Mouse (Mus musculus) gastrocnemius, postnatal 36 days (tissue): ENCODE results near the gene Mitd1. TPM values are rescaled to one million over a fixed set of nuclear protein-coding genes. Genes with fewer than 3 reads are reported as not detected.

Source experiments
- DNase-seq, 2 experiments: peaks; one replicate each; pipeline ENCODE4 v3.0.0; 2022
- intact Hi-C: fragments of 180-260 bp; cut with DNase I; formaldehyde crosslinking; loops from one replicate; pipeline ENCODE4 v1.15.1; 2025
- long read RNA-seq, 2 experiments: library from polyadenylated mRNA; stranded (forward); transcript quantifications; one replicate each; pipeline ENCODE4 v2.0.0; 2021
- total RNA-seq, 2 experiments: library from RNA; stranded (reverse); gene quantifications; 2 replicates each; pipeline ENCODE4 v1.2.3; 2021

Gene Mitd1
- total RNA-seq, result 1 to 10 TPM; 1.6 to 2.3 TPM
- long read RNA-seq, experiment 1, partial matches to known transcripts, result 1 of 2 reads
- long read RNA-seq, experiment 1, other reads (novel, unspliced or antisense), result 0 of 2 reads
- long read RNA-seq, experiment 2, result 0 reads

- DNase-seq, result peak; percentile 84 to 91
- intact Hi-C loops, result loop anchor here (5.0 to 10.0 kb wide), 2 partner anchors 102 to 245 kb away; no protein-coding TSS in a partner anchor
Observed at GRCm38 (mm10) chr1:37890025-37890652, at the start of gene Mitd1, which contains the start of gene Mrpl30. TSS of gene Mitd1 (minus strand) at chr1:37890411. TSS of gene Mrpl30 (plus strand) at chr1:37890477.

GRCm38 (mm10) chr1:37931806-37932205 is 41.6 kb upstream of the Mitd1 start:
- DNase-seq, result no peak
- intact Hi-C loops, result no loop called here

GRCm38 (mm10) chr1:37925971-37926370 is 35.8 kb upstream of the Mitd1 start:
- DNase-seq, result no peak
- intact Hi-C loops, result no loop called here

- no peak for DNase-seq
- intact Hi-C loops, result no loop called here
Observed at GRCm38 (mm10) chr1:37922536-37922935, 32.3 kb upstream of the Mitd1 start.

GRCm38 (mm10) chr1:37918096-37918495 is 27.9 kb upstream of the Mitd1 start:
- intact Hi-C loops, result no loop called here
- no peak for DNase-seq

GRCm38 (mm10) chr1:37917666-37918065 is 27.5 kb upstream of the Mitd1 start:
- no peak for DNase-seq
- intact Hi-C loops, result no loop called here

- intact Hi-C loops, result no loop called here
- no peak for DNase-seq
Observed at GRCm38 (mm10) chr1:37916393-37916792, 26.2 kb upstream of the Mitd1 start, which contains the start of gene Lyg2. TSS of gene Lyg2 (minus strand) at chr1:37916493.

GRCm38 (mm10) chr1:37912751-37913150 is 22.5 kb upstream of the Mitd1 start:
- intact Hi-C loops, result no loop called here
- DNase-seq, result no peak

GRCm38 (mm10) chr1:37903178-37903577 is 13.0 kb upstream of the Mitd1 start:
- intact Hi-C loops, result no loop called here
- no peak for DNase-seq

GRCm38 (mm10) chr1:37900288-37900687 is 10.1 kb upstream of the Mitd1 start:
- intact Hi-C loops, result no loop called here
- DNase-seq, result no peak

- intact Hi-C loops, result loop anchor here (10.0 kb wide), 1 partner anchor 235 kb away; no protein-coding TSS in a partner anchor
- no peak for DNase-seq
Observed at GRCm38 (mm10) chr1:37899816-37900215, 9.6 kb upstream of the Mitd1 start.

GRCm38 (mm10) chr1:37894606-37895005 is 4.4 kb upstream of the Mitd1 start:
- no peak for DNase-seq
- intact Hi-C loops, result loop anchor here (5.0 to 10.0 kb wide), 2 partner anchors 98 to 240 kb away; no protein-coding TSS in a partner anchor

- DNase-seq, result no peak
- intact Hi-C loops, result loop anchor here (5.0 to 10.0 kb wide), 2 partner anchors 101 to 243 kb away; no protein-coding TSS in a partner anchor
Observed at GRCm38 (mm10) chr1:37891400-37891799, 1.2 kb upstream of the Mitd1 start.

- no peak for DNase-seq
- intact Hi-C loops, result no loop called here
Observed at GRCm38 (mm10) chr1:37889206-37889605, 1.0 kb downstream of the Mitd1 start.

GRCm38 (mm10) chr1:37884451-37884850 is 5.8 kb downstream of the Mitd1 start:
- intact Hi-C loops, result no loop called here
- no peak for DNase-seq

GRCm38 (mm10) chr1:37883411-37883810 is 6.8 kb downstream of the Mitd1 start:
- DNase-seq, result no peak
- intact Hi-C loops, result no loop called here

GRCm38 (mm10) chr1:37877736-37878460 is 12.3 kb downstream of the Mitd1 start:
- intact Hi-C loops, result no loop called here
- no peak for DNase-seq

- no peak for DNase-seq
- intact Hi-C loops, result no loop called here
Observed at GRCm38 (mm10) chr1:37873157-37873556, 17.1 kb downstream of the Mitd1 start.

GRCm38 (mm10) chr1:37872131-37873067 is 17.8 kb downstream of the Mitd1 start:
- peak; percentile 62 to 64 for DNase-seq
- intact Hi-C loops, result no loop called here

GRCm38 (mm10) chr1:37871704-37872103 is 18.5 kb downstream of the Mitd1 start, which contains the start of gene Lipt1:
TSS of gene Lipt1 (plus strand) at chr1:37871738.
- intact Hi-C loops, result no loop called here
- no peak for DNase-seq
